Mouse (Mus musculus) granulocyte monocyte progenitor cell, adult 5-6 weeks (primary cell): ENCODE measurements around the gene Ddx24. TPM values are rescaled to one million over a fixed set of nuclear protein-coding genes. Genes with fewer than 3 reads are reported as not detected.
"Not testable (repeated sequence)": the region's sequence is repeated elsewhere in the genome, so short reads cannot be mapped to it uniquely, and the experiment has no call there.

ENCODE experiments used
- ATAC-seq: replicated peaks from 2 replicates; pipeline ENCODE4 v1.8.0; 2016; ENCODE audit warnings: mild to moderate bottlenecking, moderate TSS enrichment, inconsistent platforms; ENCODE audit not compliant: poor library complexity, severe bottlenecking
- total RNA-seq, 2 experiments: library from RNA; stranded (forward) in 1 of 2; stranded (reverse) in 1 of 2; fragments of 200-712, 200-1000 nt in 1 of 2; fragments of >200 nt in 1 of 2; fragmentation: Nextera tagmentation in 1 of 2; gene quantifications; 2 replicates each; pipeline ENCODE4 v1.2.3; 2014 to 2017

The Ddx24 gene
- total RNA-seq (2014; fragmentation: Nextera tagmentation) (54.0 and 66.7 TPM in 2 replicates), total RNA-seq (2017) (91.4 and 103 TPM in 2 replicates)

- ATAC-seq: peak; percentile 98
These were observed at the start of gene Ddx24 for GRCm38 (mm10) chr12:103425729-103426470. Gene Ddx24 (minus strand): TSS chr12:103425830.

GRCm38 (mm10) chr12:103474481-103474880, 48.9 kb upstream of the Ddx24 start:
- ATAC-seq: no peak

- ATAC-seq: no peak
These were observed 31.5 kb upstream of the Ddx24 start, which contains the start of gene Ifi27l2b for GRCm38 (mm10) chr12:103457140-103457539. Gene Ifi27l2b (minus strand): TSS chr12:103457223.

- ATAC-seq: not testable (repeated sequence)
These were observed 31.1 kb upstream of the Ddx24 start for GRCm38 (mm10) chr12:103456727-103457126.

GRCm38 (mm10) chr12:103453361-103453760, 27.7 kb upstream of the Ddx24 start:
- ATAC-seq: no peak

GRCm38 (mm10) chr12:103445060-103445459, 19.4 kb upstream of the Ddx24 start:
- ATAC-seq: no peak

GRCm38 (mm10) chr12:103444261-103444660, 18.6 kb upstream of the Ddx24 start:
- not testable (repeated sequence) for ATAC-seq

- peak; percentile 74 for ATAC-seq
These were observed 17.9 kb upstream of the Ddx24 start, which contains the start of gene Ifi27l2a for GRCm38 (mm10) chr12:103443524-103443923. Gene Ifi27l2a (minus strand): TSS chr12:103443680.

GRCm38 (mm10) chr12:103437601-103438000, 12.0 kb upstream of the Ddx24 start:
- ATAC-seq: peak; percentile 80

GRCm38 (mm10) chr12:103434861-103435260, 9.2 kb upstream of the Ddx24 start:
- no peak for ATAC-seq

- ATAC-seq: peak; percentile 89
These were observed 8.5 kb upstream of the Ddx24 start, which contains the start of gene Ifi27 for GRCm38 (mm10) chr12:103433986-103434731. Gene Ifi27 (plus strand): TSS chr12:103434211.

- ATAC-seq: no peak
These were observed 7.8 kb upstream of the Ddx24 start for GRCm38 (mm10) chr12:103433430-103433829.

- no peak for ATAC-seq
These were observed 1.1 kb upstream of the Ddx24 start for GRCm38 (mm10) chr12:103426710-103427109.

GRCm38 (mm10) chr12:103425016-103425728, 458 bp downstream of the Ddx24 start:
- peak; percentile 29 for ATAC-seq

- ATAC-seq: no peak
These were observed 17.5 kb downstream of the Ddx24 start for GRCm38 (mm10) chr12:103408144-103408543.

GRCm38 (mm10) chr12:103407720-103408119, 17.9 kb downstream of the Ddx24 start, which contains the start of gene 9330161L09Rik:
Gene 9330161L09Rik (minus strand): TSS chr12:103407820.
- ATAC-seq: no peak

GRCm38 (mm10) chr12:103404131-103404530, 21.5 kb downstream of the Ddx24 start:
- ATAC-seq: no peak

- ATAC-seq: no peak
These were observed 28.9 kb downstream of the Ddx24 start for GRCm38 (mm10) chr12:103396751-103397150.

GRCm38 (mm10) chr12:103395486-103396275, 29.9 kb downstream of the Ddx24 start:
- no peak for ATAC-seq

GRCm38 (mm10) chr12:103393528-103393927, 32.1 kb downstream of the Ddx24 start:
- ATAC-seq: peak; percentile 45
